Mouse (Mus musculus) brain, embryonic 14.5 days (tissue): ENCODE data around the gene Gtf2ird2.

Source experiments
- CTCF ChIP-seq: fragments of 200-500 bp; IDR thresholded peaks from 2 replicates; pipeline ENCODE4 v1.5.1; 2012; ENCODE audit warnings: inconsistent platforms, mild to moderate bottlenecking, moderate library complexity, borderline replicate concordance; ENCODE audit not compliant: insufficient read depth, insufficient read length; ENCODE audit errors: extremely low read depth
- POLR2A ChIP-seq: fragments of 200-500 bp; IDR thresholded peaks from 2 replicates; pipeline ENCODE4 v1.6.1; 2012; ENCODE audit warnings: mild to moderate bottlenecking, inconsistent platforms, borderline replicate concordance; ENCODE audit not compliant: poor library complexity, insufficient read depth, insufficient read length, severe bottlenecking; ENCODE audit errors: extremely low read depth

DNA sequence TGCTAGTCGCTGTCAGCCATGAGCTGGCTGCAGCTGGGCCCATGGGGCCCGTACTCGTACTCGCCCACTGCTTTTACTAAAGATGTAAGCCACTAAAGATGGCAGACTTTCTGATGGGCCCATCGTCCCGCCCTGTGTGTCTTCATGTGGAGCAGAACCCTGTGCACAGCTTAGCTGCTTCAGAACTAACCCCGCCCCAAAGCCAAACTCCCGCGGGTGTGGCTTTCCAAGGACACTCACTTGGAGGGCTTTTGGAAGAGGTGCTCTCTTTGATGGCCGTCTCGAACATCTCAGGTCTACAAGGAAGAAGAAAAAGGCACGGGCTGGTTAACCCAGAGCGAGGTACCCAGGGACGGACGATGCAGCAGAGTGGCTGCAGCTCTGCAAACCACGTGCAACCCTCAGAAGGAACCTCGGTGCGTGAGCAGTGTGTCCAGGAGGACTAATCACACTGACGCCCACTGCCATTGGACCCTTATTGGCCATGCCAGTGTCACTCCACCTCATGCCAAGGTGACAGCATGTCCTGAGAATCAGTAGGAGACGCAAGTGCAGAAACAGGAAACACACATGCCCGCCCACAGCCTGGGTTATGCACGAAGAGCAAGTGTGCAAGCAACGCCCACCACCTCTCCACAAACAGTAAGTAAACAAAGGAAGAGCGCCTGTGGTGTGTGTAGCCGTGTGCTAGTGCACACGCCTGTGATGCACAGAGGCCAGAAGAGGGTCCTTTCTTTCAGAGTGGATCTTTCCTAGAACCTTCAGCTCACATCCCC lies 60.0 kb downstream of the Gtf2ird2 start:
- TF ChIP-seq CTCF, result no peak
- TF ChIP-seq POLR2A, result no peak
